Mouse (Mus musculus): ENCODE measurements around the gene Fcrla.

- TF ChIP-seq CTCF (IDR thresholded peaks at IDR 0.05; ENCODE audit: borderline replicate concordance, control insufficient read depth, extremely low read depth, insufficient read depth, low read length, poor library complexity) (no peak), POLR2A (IDR thresholded peaks at IDR 0.05; ENCODE audit: control insufficient read depth, extremely low read depth, insufficient read depth, low read length, poor library complexity) (no peak)
Observed at GRCm38 (mm10) chr1:170974736-170975135, 47.4 kb upstream of the Fcrla start.
